Comparison of ENCODE assay signal across 9 mouse cellular contexts in genomic region chr17:5057944-5058720, GRCm38 (mm10).
DNase-seq lines count a peak whose midpoint lies in the region; ATAC-seq lines count a peak whose summit lies in the region.
"Had no signal": no experiment of that assay in that cellular context is flagged by ENCODE, and none has a peak within 500 bp of the region (broad histone marks: within the 10 kb centered on the region; RNA-seq: fewer than 3 reads in every experiment).

No protein-coding gene starts in this region.

- H3K27me3 ChIP-seq in embryonic facial prominence, embryonic 13.5 days = no peaks in the 10 kb centered on the region
- H3K27me3 ChIP-seq in heart, embryonic 14.5 days (ENCODE audit: control insufficient read depth, insufficient read depth, low read length) = no peaks in the 10 kb centered on the region
- no peaks in the 10 kb centered on the region for H3K27me3 ChIP-seq in kidney, embryonic 16.5 days (ENCODE audit: insufficient read depth, low read length)

- H3K9ac ChIP-seq in embryonic facial prominence, embryonic 13.5 days = peak overlapping the region; percentile 27; the same call in 1 of the 2 replicates
- peak overlapping the region; percentile 47; the same call in 1 of the 2 replicates for H3K9ac ChIP-seq in heart, embryonic 14.5 days (ENCODE audit: low read length)
- H3K9ac ChIP-seq in kidney, embryonic 16.5 days (replicated peaks; ENCODE audit: low read length) = no peak overlapping the region; the same call in 1 of the 2 replicates

- H3K36me3 ChIP-seq in embryonic facial prominence, embryonic 13.5 days = peaks cover 4% of the 10 kb centered on the region; the same call in 1 of the 2 replicates
- no peaks in the 10 kb centered on the region for H3K36me3 ChIP-seq in heart, embryonic 14.5 days (ENCODE audit: control insufficient read depth, insufficient read depth, low read length)
- no peaks in the 10 kb centered on the region for H3K36me3 ChIP-seq in kidney, embryonic 16.5 days (ENCODE audit: insufficient read depth, low read length)

- H3K4me1 ChIP-seq in embryonic facial prominence, embryonic 13.5 days = peaks cover 64% of the 10 kb centered on the region
- H3K4me1 ChIP-seq in heart, embryonic 14.5 days (ENCODE audit: control insufficient read depth in 2 of 2, insufficient read depth in 2 of 2, low read length in 2 of 2) = peaks cover 43 to 79% of the 10 kb centered on the region in 2 experiments
- peaks cover 69% of the 10 kb centered on the region for H3K4me1 ChIP-seq in kidney, embryonic 16.5 days (ENCODE audit: insufficient read depth, low read length)

- DNase-seq in urinary bladder, postnatal 36 days (ENCODE audit: low spot score in 2 of 2) = peak; percentile 14 to 29
- no peak for DNase-seq in urinary bladder, postnatal 25 days (ENCODE audit: low spot score)
- DNase-seq in lung, postnatal 14 days = peak; percentile 63
- peak; percentile 19 for DNase-seq in retina, postnatal 7 days (ENCODE audit: low read depth, low spot score)

- no peak; the same call in 1 of the 2 replicates for ATAC-seq in embryonic facial prominence, embryonic 13.5 days (ENCODE audit: insufficient number of reproducible peaks, insufficient read depth, low FRiP score, low TSS enrichment, low read depth)
- ATAC-seq in heart, embryonic 14.5 days (ENCODE audit: insufficient number of reproducible peaks, insufficient read depth, low FRiP score, low read depth) = peak; percentile 87
- ATAC-seq in kidney, embryonic 16.5 days (ENCODE audit: low FRiP score, low TSS enrichment) = peak; percentile 89
- ATAC-seq in erythroblast, adult 5-6 weeks (replicated peaks; ENCODE audit: low FRiP score, poor library complexity, severe bottlenecking) = no peak

- WGBS in embryonic facial prominence, embryonic 13.5 days = 7% methylated on average over 10 of the region's 10 CpGs
- 4% methylated on average over 10 of the region's 10 CpGs for WGBS in heart, embryonic 14.5 days
- 4% methylated on average over 10 of the region's 10 CpGs for WGBS in kidney, embryonic 16.5 days

- no peak overlapping the region for H3K4me3 ChIP-seq in embryonic facial prominence, embryonic 13.5 days
- H3K4me3 ChIP-seq in heart, embryonic 14.5 days (ENCODE audit: control insufficient read depth in 1 of 2, insufficient read depth in 1 of 2, low read depth in 1 of 2, low read length in 2 of 2) = peak overlapping the region; percentile 15 to 16; a peak in 3 of 4 replicates
- H3K4me3 ChIP-seq in kidney, embryonic 16.5 days (ENCODE audit: low read length) = no peak overlapping the region

- H3K27ac ChIP-seq in embryonic facial prominence, embryonic 13.5 days = peak overlapping the region; percentile 71
- peak overlapping the region; percentile 65 to 75 for H3K27ac ChIP-seq in heart, embryonic 14.5 days (replicated peaks in 1 of 2; ENCODE audit: control insufficient read depth in 1 of 2, insufficient read depth in 1 of 2, low read depth in 2 of 2, low read length in 2 of 2)
- peak overlapping the region; percentile 80 for H3K27ac ChIP-seq in kidney, embryonic 16.5 days (ENCODE audit: low read length)
- H3K27ac ChIP-seq: macrophage had no signal

- H3K4me2 ChIP-seq in embryonic facial prominence, embryonic 13.5 days = peak overlapping the region; percentile 37
- H3K4me2 ChIP-seq in heart, embryonic 14.5 days (ENCODE audit: low read length) = peak overlapping the region; percentile 49
- H3K4me2 ChIP-seq in kidney, embryonic 16.5 days (replicated peaks; ENCODE audit: low read depth, low read length) = peak overlapping the region; percentile 17; the same call in 1 of the 2 replicates

- no peaks in the 10 kb centered on the region for H3K9me3 ChIP-seq in embryonic facial prominence, embryonic 13.5 days
- H3K9me3 ChIP-seq in heart, embryonic 14.5 days (ENCODE audit: control insufficient read depth, low read length) = no peaks in the 10 kb centered on the region
- no peaks in the 10 kb centered on the region for H3K9me3 ChIP-seq in kidney, embryonic 16.5 days (ENCODE audit: low read length)

Comparison
In these comparisons a context has a peak if more than half of its experiments do, and no peak if none do; other contexts are left out.
1. ATAC-seq: peak in heart, embryonic 14.5 days (single experiment) and kidney, embryonic 16.5 days (single experiment); none in embryonic facial prominence, embryonic 13.5 days (single experiment) and erythroblast, adult 5-6 weeks (single experiment).
2. H3K4me3 ChIP-seq: peak in heart, embryonic 14.5 days (2 of 2); none in embryonic facial prominence, embryonic 13.5 days (single experiment) and kidney, embryonic 16.5 days (single experiment).
3. Peak in every context shown above with its lines, with median percentiles within 50 percentile points of each other: H3K27ac ChIP-seq and H3K4me2 ChIP-seq.